Mouse (Mus musculus) liver, embryonic 14.5 days (tissue): ENCODE measurements around the gene Mcmbp.

Experiments
- CTCF ChIP-seq: IDR thresholded peaks from 2 replicates; pipeline ENCODE4 v1.5.1; 2016; ENCODE audit warnings: antibody characterized with exemption, low read depth, control low read depth
- EP300 ChIP-seq: IDR thresholded peaks from 2 replicates; pipeline ENCODE4 v1.6.1; 2016; ENCODE audit warnings: antibody characterized with exemption, low read depth

DNA sequence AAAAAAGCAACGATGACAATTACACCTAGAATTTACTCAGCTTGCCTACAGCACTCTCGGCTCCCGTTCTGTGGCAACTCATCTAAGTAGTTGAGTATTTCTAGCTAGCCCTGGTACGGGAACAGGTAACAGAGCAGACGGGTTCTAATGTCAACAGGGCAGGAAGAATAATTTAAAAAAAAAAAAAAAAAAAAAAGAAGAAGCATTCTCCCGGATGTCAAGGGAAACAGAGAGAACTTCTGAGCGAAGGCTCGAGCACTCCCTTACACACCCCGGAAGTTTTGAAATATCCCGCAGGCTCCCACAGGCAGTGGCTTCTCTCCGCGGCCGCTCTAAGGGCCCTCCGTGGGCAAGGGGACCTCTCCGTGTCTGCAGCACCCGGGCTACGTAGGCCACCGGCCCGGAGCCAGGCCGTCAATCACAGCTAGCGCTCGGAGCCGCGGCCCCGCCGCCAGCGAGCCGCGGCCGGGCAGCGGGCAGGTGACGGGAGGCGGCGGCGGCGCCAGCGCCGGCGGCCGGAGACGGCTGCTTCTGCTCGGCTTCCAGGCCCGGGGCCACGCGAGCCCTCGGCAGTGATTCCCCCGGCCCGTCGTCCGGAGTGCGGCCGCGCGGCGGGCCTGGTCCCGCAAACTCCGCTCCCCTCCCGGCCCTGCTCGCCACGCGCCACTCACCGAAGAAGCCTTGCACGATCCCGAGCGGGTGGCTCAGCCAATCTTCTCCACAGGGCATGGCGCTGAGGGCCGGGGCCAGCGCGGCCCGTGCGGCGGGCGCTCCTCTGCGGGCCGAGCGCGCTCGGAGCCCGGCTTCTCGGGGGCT, 625 bp downstream of the Mcmbp start:
- TF ChIP-seq CTCF (no peak), EP300 (no peak)
